Mouse (Mus musculus) forebrain, postnatal 0 days (tissue): ENCODE data around the gene Pcsk5. TPM values are rescaled to one million over a fixed set of nuclear protein-coding genes. Genes with fewer than 3 reads are reported as not detected.

Experiments used
- ATAC-seq: fragments of 200-750 bp; cut with Nextera tagmentation; 2 replicates; pipeline ENCODE4 v1.8.0; 2017; ENCODE audit warnings: mild to moderate bottlenecking, moderate library complexity
- DNase-seq: peaks from one replicate; pipeline ENCODE4 v3.0.0-alpha.2; 2015
- H3K27ac ChIP-seq: fragments of 300-500 bp; sonication (generic); 2 replicates; pipeline ENCODE4 v1.5.1; 2014; ENCODE audit warnings: low read depth, mild to moderate bottlenecking, antibody characterized with exemption, low read length, moderate library complexity, mixed read lengths
- H3K27me3 ChIP-seq: fragments of 300-500 bp; sonication (generic); 2 replicates; pipeline ENCODE4 v1.6.1; 2014; ENCODE audit warnings: mild to moderate bottlenecking, low read length, mixed read lengths; ENCODE audit not compliant: insufficient read depth
- H3K36me3 ChIP-seq: fragments of 300-500 bp; sonication (generic); 2 replicates; pipeline ENCODE4 v1.6.1; 2014; ENCODE audit warnings: mild to moderate bottlenecking, moderate library complexity; ENCODE audit not compliant: insufficient read depth
- H3K4me1 ChIP-seq: fragments of 300-500 bp; sonication (generic); 2 replicates; pipeline ENCODE4 v1.6.1; 2014; ENCODE audit warnings: antibody characterized with exemption; ENCODE audit not compliant: insufficient read depth
- H3K4me2 ChIP-seq: fragments of 300-500 bp; sonication (generic); 2 replicates; pipeline ENCODE4 v1.6.1; 2014; ENCODE audit warnings: low read depth, mild to moderate bottlenecking, moderate library complexity
- H3K4me3 ChIP-seq: fragments of 300-500 bp; sonication (generic); 2 replicates; pipeline ENCODE4 v1.5.1; 2014; ENCODE audit warnings: low read depth, low read length, mixed read lengths
- H3K9ac ChIP-seq: fragments of 300-500 bp; sonication (generic); 2 replicates; pipeline ENCODE4 v1.6.1; 2014; ENCODE audit warnings: mild to moderate bottlenecking
- H3K9me3 ChIP-seq: fragments of 300-500 bp; sonication (generic); 2 replicates; pipeline ENCODE4 v1.6.1; 2016; ENCODE audit warnings: low read length
- CTCF ChIP-seq: sonication (generic); IDR thresholded peaks from 2 replicates; pipeline ENCODE4 v1.5.1; 2016; ENCODE audit warnings: antibody characterized with exemption, control low read depth, low read depth
- WGBS: fragments of 180-500 bp; shearing (Covaris S2); extraction: QIAGEN DNeasy Blood & Tissue Kit; methylation state at CpG from one replicate; pipeline ENCODE4 v1.1.7; 2014; 5-methylcytosine and 5-hydroxymethylcytosine counted together
- polyA plus RNA-seq: library from polyadenylated mRNA; unstranded; fragments of >200 nt; fragmentation: Nextera tagmentation; extraction: Ambion mirVana; gene quantifications from 2 replicates; pipeline ENCODE4 v1.2.1, GENCODE M21; 2015
- total RNA-seq: library from RNA; depleted of rRNA; stranded (reverse); fragments of >200 nt; gene quantifications from 2 replicates; pipeline ENCODE4 v1.2.3, GENCODE M21; 2014

Pcsk5 gene
- total and polyA plus RNA-seq, 2 experiments from 2014 or later: 11.2 to 15.1 TPM

GRCm38 (mm10) chr19:17423306-17423705 is 414.1 kb downstream of the Pcsk5 start:
- Histone ChIP-seq H3K4me1 (no peaks in the 10 kb centered on the region), H3K36me3 (no peaks in the 10 kb centered on the region), H3K4me3 (no peak overlapping the region), H3K4me2 (no peak overlapping the region), H3K9ac (no peak overlapping the region), H3K27me3 (no peaks in the 10 kb centered on the region), H3K27ac (no peak overlapping the region), H3K9me3 (no peaks in the 10 kb centered on the region)
- no peak for ATAC-seq
- TF ChIP-seq CTCF: no peak
- 90% methylated on average over 3 of the region's 3 CpGs for WGBS
- no peak for DNase-seq

GRCm38 (mm10) chr19:17417855-17418254 is 419.6 kb downstream of the Pcsk5 start:
- Histone ChIP-seq H3K27me3 (no peaks in the 10 kb centered on the region), H3K4me3 (no peak overlapping the region), H3K9me3 (no peaks in the 10 kb centered on the region), H3K4me2 (no peak overlapping the region), H3K4me1 (no peaks in the 10 kb centered on the region), H3K27ac (no peak overlapping the region), H3K9ac (no peak overlapping the region), H3K36me3 (no peaks in the 10 kb centered on the region)
- 55% methylated on average over 1 of the region's 1 CpGs for WGBS
- no peak for DNase-seq
- TF ChIP-seq CTCF: no peak
- ATAC-seq: no peak

DNA sequence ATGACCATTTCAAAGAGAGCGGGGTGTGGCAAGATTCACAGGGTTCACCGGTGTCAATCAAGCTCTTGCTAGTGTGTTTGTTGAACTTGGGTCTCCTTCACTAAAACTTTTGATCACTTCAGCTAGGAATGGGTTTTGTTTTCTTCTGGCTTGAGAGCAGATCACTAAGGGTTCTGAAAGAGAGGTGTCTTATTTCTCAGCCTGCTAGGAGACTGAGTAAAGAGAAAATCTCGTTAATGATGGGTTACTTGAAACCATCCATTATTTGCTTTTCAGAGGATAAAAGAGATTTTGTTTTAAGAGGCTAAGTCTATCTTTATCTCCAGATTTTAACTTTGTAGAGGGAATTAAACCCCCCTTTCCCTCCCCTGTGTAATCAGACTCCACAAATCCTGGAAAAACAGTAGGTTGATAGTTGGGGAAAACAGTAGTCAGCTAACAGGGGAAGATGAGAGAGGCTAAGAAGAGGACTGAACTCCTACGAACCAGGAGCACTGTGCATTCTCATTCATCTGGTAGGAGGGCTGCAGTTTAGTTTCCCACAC is 424.4 kb downstream of the Pcsk5 start:
- DNase-seq (no peak), ATAC-seq (no peak)
- Histone ChIP-seq H3K27me3 (no peaks in the 10 kb centered on the region), H3K27ac (no peak overlapping the region), H3K36me3 (no peaks in the 10 kb centered on the region), H3K9me3 (no peaks in the 10 kb centered on the region), H3K4me1 (no peaks in the 10 kb centered on the region), H3K4me2 (no peak overlapping the region), H3K4me3 (no peak overlapping the region), H3K9ac (no peak overlapping the region)
- no peak for TF ChIP-seq CTCF
- WGBS: 34% methylated on average over 4 of the region's 4 CpGs

- no peak for ATAC-seq
- Histone ChIP-seq H3K27me3 (no peaks in the 10 kb centered on the region), H3K9ac (no peak overlapping the region), H3K9me3 (no peaks in the 10 kb centered on the region), H3K36me3 (no peaks in the 10 kb centered on the region), H3K4me1 (no peaks in the 10 kb centered on the region), H3K4me2 (no peak overlapping the region), H3K27ac (no peak overlapping the region), H3K4me3 (no peak overlapping the region)
- no peak for TF ChIP-seq CTCF
- no peak for DNase-seq
- WGBS: 90% methylated on average over 5 of the region's 5 CpGs
Measured at GRCm38 (mm10) chr19:17410465-17411065, 426.9 kb downstream of the Pcsk5 start.

DNA sequence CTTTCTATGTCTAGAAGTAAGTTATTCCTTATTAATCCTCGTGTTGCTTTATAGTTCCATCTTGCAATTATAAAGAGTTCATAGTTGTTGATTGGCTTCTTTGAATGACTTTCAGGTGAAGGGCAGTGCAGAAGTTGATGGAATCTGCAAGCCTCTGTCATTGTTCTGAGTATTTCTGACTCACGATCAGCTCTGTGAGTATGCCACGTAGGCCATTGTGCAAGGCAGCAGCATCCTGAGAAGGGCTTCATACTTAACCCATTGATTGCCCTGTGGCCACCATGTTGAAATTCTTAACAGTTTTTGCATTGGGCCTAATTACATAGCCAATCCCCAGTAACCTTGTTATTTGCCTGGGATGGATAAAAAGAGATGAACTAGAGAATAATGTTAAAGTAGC is 428.1 kb downstream of the Pcsk5 start:
- no peak for ATAC-seq
- no peaks in the 10 kb centered on the region for H3K36me3 ChIP-seq
- H3K9ac ChIP-seq: no peak overlapping the region
- H3K4me2 ChIP-seq: no peak overlapping the region
- WGBS: 48% methylated on average over 3 of the region's 3 CpGs
- H3K4me3 ChIP-seq: no peak overlapping the region
- H3K9me3 ChIP-seq: no peaks in the 10 kb centered on the region
- no peaks in the 10 kb centered on the region for H3K4me1 ChIP-seq
- no peak overlapping the region for H3K27ac ChIP-seq
- no peak for TF ChIP-seq CTCF
- H3K27me3 ChIP-seq: no peaks in the 10 kb centered on the region
- DNase-seq: no peak

- ATAC-seq (no peak), DNase-seq (no peak)
- Histone ChIP-seq H3K9ac (no peak overlapping the region), H3K36me3 (no peaks in the 10 kb centered on the region), H3K27ac (no peak overlapping the region), H3K27me3 (no peaks in the 10 kb centered on the region), H3K4me1 (no peaks in the 10 kb centered on the region), H3K4me2 (no peak overlapping the region), H3K9me3 (no peaks in the 10 kb centered on the region), H3K4me3 (no peak overlapping the region)
- TF ChIP-seq CTCF: no peak
Measured at GRCm38 (mm10) chr19:17408591-17408990, 428.8 kb downstream of the Pcsk5 start.

DNA sequence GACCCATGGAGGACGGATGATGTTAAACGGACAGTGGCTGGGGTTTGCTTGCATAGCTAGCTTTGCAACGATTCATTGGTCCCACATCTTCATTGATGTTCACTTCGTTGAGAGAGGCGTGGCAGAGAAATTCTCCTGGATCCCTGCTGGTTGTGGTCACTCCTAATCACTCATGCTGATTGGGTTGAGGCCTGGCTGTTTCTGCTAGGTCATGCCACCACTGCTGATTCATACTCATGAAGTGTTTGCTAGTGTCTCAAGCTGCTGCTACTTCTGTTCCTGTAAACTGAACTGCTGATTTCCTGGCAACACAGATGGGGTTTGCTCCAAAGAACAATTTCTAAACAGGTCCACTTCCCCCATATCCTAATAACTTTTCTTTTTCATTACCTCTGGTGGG is 430.6 kb downstream of the Pcsk5 start:
- no peaks in the 10 kb centered on the region for H3K4me1 ChIP-seq
- no peak overlapping the region for H3K4me2 ChIP-seq
- no peaks in the 10 kb centered on the region for H3K27me3 ChIP-seq
- 95% methylated on average over 5 of the region's 5 CpGs for WGBS
- H3K36me3 ChIP-seq: no peaks in the 10 kb centered on the region
- TF ChIP-seq CTCF: no peak
- H3K4me3 ChIP-seq: no peak overlapping the region
- H3K9me3 ChIP-seq: no peaks in the 10 kb centered on the region
- no peak for ATAC-seq
- DNase-seq: no peak
- H3K9ac ChIP-seq: no peak overlapping the region
- H3K27ac ChIP-seq: no peak overlapping the region
